Mouse (Mus musculus): Measurements from ENCODE around the gene Mtmr10.

GRCm38 (mm10) chr7:64369841-64370240 lies 82.4 kb downstream of the Mtmr10 start:
- no peak for TF ChIP-seq EP300 (IDR thresholded peaks at IDR 0.05)
- TF ChIP-seq CTCF (IDR thresholded peaks at IDR 0.05): no peak

Measured in lung, postnatal 0 days (tissue).